Mouse (Mus musculus) testis, postnatal 14 days (tissue): ENCODE results near the gene Prkcq.
A peak's percentile ranks its signal among the peaks of the same experiment; 100 is the strongest.
"Not testable (repeated sequence)": the region's sequence is repeated elsewhere in the genome, so short reads cannot be mapped to it uniquely, and the experiment has no call there.

Experiments
- DNase-seq: peaks from one replicate; pipeline ENCODE4 v3.0.0; 2021; ENCODE audit warnings: low spot score

Prkcq gene

DNA sequence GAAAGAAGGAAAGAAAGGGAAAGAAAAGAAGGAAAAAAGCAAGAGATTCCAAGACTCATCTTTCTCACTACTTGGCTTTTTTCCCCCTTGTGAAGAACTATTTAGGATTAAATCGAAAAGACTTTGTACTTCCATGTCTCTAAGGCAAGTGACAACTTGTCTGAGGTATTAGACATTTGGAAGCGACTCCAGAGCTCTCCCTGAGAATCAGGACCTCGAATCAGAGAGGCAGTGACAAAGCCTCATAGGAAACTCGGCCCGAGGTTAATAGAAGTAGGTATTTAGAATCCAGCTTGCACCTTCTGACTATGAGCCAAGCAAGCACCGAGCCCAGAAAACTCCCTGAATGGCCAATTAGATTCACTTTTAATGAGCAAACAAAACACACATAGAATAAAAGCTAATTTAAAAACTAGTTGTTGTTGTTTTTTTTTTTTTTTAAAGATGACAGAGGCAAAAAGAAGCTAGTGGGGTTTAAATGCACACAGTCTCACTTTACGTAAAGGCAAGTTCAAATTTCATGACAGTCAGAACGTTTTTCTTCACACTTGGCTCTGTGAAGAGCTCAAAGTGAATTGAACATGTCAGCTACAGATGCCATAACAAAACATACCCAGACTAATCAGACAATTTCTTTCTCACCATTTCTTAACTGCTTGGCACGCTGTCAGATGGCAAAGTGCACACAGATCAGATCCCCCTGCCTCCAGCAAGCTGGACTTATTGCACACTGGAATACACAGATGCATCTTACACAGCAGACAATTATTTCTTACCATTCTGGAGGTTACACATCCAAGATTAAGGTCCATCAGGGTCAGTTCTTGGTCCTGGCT is 119.9 kb downstream of the Prkcq start:
- DNase-seq, result no peak

DNA sequence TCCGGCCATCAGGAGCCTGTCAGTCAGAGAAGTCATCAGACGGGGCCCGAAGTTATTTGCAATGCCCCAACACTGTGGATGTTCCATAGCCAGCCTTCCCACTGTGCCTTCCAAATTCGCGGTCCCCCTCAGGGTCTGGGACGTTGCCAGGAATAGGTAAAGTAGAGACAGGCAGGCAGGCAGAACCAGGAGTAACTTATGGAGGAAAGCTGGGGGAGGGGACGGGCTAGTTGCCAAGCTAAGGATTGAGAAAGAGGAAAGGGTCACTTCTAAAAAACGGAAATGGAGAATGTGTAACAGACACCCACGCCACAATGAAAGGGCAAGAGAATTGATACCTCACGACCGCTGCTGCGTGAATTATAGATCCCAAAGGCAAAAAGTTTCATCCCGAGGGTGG is 121.2 kb downstream of the Prkcq start:
- DNase-seq, result no peak

DNA sequence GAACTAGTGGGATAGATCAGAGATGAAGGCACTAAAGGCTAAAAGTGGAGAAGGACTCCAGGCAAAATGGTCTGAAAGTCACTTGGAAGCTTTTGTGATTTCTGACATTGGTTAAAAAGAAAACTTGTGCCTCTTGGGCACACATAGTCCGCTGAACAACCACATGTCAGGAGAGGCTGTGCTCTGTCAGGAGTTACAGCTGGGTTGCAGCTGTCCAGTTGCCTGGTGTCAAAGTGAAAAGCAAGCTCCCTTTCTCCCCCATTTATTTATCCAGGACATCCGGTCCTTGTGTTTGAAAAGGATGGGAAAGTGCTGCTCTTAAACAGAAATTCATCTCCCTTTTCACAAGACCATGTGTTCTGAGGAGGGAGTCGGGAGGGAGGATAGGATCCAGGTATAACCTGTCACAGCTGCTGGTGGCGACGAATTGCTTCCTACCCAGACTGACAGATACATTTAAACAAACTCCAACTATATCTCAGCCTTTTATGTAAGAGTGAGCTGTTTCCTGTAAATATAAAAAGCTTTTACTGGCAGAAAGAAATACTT is 122.8 kb downstream of the Prkcq start:
- no peak for DNase-seq

DNA sequence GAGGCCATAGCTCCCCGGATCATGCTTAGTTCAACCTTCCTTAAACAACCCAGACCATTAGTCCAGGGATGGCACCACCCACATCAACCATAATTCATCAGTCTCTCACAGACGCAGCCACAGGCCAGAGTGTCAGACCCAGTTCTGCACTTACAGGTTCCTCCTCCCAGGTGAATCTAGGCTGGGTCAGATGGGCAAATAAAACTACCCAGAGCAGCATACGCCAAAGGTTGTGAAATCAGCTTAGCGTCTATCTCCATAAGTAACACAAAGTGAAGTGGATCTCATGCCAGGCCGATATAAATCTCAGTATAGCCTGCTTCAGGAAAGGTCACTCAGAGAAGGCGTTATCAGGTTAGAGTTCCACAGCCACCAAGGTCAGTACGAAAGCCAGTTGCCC is 126.9 kb downstream of the Prkcq start:
- DNase-seq, result no peak

DNA sequence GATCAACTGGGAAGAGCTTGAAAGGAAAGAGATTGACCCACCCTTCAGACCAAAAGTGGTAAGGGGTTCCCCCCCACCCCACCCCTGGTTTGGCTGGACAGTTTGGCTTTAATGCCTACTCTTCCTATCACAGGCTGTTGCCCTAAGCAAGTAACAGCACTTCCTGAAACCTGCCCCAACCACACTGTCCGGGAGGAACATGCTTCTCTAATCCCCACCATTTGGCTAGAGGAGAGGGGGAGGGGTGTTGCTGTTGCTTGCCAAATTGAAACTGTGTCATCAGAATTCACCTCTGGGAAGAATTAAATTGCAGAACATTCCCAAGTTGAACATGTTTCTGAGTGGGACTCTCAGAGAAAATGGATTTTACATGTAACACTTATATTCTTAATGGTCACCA is 127.5 kb downstream of the Prkcq start:
- no peak for DNase-seq

DNA sequence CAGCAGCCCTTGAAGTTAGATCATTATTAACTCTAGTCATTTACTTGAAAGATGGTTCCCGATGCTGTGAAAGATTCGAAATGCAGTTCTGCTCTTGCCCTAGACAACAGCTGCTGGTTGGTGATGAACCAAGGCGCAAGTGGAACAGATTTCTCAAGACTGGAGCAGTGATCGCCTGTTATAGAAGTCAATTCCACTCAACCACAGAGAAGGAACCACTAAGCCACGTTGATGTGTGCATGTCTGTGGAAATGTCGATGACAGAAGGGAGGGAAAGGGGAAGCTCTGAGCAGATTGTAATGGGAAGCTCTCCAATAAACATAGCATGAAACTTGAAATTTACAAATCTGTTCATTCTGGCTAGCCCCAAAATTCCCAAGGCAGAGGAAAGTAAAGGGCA is 128.5 kb downstream of the Prkcq start:
- DNase-seq, result no peak

DNA sequence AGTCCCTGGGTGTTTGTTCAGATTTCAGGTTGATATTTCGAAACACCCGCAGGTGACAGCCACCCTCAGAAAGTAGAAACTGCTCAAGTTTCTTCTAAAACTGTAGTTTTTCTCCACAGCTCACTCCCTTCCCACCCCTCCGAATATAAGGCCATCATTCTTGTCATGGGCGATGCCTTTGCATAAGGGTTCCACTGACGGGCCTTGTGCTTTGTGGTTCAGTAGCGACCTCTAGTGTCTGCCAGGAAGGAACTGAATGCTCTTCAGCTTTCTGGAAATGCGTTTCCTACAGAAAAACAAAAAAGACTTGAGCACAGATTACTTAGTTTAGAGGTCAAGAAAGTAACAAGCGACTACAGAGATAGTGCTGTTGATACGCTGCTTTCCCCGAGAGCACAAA is 148.3 kb downstream of the Prkcq start:
- DNase-seq, result no peak

DNA sequence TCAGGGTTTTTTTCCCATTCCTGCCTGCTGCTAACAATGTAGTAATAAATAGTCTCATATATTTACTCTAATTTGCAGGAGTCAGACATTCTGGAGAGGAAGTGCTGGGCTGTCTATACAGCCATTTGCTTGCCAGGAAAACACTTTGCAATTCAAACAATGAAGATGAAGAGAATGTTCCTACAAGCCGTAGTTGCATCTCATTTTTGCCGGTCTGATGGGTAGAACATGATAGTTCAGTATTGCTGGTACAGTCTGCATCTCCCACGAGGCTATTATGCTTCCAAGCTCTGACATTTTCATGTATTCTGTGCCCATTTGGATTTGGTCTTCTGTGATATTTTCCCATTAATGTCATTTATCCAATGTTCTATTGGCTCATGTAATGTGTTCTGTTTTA is 150.5 kb downstream of the Prkcq start:
- no peak for DNase-seq

DNA sequence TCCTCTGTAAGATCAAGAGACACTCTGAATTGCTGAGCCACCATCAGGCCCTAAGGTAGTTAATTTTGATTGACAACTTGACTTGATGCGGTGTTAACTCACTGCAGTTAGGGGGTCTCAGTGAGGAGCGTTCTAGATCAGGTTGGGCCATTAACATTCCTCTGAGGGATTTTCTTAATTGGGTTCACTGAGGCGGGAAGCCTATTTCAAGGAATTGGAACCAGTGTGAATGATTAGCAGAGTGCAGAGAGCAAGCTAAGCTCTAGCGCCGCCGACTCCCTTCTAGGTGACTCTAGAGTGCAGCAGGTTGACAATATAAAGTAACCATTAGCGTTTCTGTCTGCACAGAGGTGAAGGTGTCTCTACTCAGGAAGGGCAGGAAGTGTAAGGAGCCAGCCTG is 155.4 kb downstream of the Prkcq start:
- no peak for DNase-seq

DNA sequence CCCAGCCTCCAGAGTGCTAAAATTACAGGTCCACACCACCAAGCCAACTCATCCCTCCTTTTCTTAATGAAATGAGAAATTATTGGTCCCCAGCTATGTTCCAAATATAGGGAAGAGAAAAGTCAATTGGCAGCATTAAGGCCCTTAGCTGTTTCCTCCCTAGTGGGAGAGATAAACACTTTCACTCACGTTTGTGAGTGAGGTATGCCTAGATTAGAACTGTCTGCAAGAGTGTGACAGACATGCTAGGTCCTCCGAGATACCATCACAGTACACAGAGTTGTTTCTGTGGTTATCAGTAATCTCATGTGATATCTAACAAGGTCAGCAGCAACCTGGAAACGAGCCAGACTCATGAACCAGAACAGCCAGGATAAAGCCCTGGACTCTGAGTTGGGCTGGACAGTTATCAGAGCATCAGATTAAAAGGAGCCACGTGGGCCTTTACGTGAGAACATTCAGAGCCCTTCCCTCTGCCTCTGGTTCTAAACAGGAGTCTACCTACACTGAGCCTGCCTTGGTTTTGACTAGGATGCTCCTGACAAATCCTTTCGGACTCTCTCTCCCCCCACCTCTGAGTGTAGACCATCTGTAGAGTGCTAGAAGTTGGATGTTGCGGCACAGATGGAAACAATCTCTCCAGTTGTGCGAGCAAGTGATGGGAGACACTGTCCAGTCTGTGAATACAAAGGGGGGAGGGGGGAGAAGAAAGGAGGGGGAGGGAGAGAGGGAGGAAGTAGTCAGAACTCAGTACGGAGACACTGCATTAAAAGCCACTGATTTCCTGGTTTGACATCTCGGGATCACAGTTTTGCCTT is 157.7 kb downstream of the Prkcq start:
- peak; percentile 15 for DNase-seq

DNA sequence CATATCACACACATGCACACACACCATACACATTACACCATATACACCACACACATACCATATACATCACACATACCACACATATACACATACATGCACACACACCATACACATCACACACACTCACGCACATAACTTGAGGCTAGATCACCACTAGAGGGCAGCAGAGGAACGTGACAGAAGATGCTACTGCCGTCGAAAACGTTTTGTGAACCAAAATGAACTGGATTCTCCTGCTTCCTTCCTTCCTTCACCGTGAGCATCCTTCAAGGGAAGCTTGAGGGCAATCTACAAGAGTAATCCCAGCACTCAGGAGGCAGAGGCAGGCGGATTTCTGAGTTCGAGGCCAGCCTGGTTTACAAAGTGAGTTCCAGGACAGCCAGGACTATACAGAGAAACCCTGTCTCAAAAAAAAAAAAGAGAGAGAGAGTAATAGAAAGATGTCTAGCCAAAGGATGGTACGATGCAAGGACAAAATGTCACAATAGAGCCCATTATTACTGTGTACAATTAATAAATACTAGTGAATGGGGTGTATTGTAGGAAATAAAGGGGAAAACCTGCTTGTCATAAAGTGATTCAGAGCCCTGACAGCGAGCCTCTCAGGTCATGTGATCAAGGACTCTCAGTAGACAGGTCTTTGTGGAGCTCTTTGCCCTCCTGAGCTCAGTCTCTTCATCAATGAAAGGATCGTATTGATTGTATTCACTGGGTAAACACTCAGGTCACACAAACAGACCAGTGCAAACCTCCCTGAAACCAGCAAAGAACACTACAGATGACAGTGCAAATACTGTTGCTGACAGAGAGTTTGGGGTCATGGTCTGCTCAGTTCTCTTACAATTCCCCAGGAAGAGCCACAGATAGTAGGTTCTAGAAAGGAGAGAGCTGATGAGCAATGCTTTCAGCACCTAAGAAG is 159.9 kb downstream of the Prkcq start:
- DNase-seq, result peak; percentile 22

DNA sequence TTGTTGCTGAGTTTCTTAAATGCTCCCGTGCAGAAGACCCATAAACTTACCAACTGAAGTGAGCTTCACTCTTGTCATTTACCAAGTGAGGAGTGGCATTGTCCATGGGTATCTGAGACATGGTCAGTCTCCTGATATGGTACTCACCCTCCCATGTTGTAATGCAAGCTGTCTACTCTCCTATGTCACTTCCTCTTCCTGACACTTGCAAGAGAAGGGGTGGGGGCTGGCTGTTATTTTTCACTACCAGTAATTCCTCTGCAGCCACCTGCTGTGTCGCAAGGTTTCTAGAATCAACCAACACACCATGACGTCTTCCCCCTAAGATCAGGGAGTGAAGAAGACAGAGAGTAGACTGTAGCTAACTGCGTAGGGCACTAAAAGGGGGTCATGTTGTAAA is 160.6 kb downstream of the Prkcq start:
- DNase-seq, result no peak

DNA sequence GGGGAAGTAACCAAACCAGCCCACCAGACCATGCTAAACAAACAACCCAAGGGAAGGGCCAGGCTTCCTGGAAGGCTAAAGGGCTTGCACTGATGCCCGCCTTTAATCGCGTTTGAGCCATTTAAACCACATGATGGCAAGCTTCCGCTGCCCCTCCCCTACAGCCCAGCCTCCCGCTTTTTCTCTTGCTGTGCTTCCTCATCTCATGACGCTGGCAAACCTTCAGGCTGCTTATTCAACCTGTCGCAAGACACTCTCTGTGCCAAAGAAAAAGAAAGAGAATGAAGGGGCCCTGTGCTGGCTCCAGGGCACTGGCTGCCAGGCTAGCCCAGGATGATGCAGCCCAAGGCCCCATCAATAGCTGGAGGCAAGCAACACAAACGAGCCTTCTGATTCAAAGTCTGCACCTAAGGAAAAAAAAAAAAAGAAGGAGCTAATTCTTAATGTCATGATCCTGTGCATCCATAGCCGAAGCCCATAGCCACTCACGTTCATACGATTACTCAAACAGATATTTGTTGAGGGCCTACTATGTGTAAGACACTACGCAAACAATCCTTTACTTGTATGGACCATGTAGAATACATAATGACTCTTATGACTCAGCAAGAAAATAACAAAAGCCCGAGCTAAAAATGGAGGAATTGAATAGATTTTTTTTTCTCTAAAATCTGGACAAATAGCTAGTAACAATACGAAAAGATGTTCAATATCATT is 161.6 kb downstream of the Prkcq start:
- DNase-seq, result peak; percentile 10

DNA sequence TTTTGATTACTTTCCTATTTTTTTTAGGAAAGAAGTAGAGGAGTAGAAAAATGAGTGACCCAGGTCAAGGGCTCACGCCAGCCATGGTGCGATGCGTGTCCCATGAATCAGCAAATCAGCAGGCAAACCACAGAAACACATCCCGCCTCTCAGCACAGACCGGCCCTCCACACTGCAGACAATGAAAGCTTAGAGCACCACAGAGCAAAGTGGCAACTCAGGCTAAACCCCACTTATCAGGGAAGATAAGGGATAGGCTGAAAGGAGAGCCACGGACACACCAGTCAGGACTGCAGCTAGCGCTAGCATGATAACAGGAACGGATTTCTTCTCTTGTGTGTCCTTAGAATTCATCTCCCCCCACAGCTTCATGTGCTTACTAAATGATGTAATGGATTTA is 164.4 kb downstream of the Prkcq start:
- peak; percentile 54 for DNase-seq

DNA sequence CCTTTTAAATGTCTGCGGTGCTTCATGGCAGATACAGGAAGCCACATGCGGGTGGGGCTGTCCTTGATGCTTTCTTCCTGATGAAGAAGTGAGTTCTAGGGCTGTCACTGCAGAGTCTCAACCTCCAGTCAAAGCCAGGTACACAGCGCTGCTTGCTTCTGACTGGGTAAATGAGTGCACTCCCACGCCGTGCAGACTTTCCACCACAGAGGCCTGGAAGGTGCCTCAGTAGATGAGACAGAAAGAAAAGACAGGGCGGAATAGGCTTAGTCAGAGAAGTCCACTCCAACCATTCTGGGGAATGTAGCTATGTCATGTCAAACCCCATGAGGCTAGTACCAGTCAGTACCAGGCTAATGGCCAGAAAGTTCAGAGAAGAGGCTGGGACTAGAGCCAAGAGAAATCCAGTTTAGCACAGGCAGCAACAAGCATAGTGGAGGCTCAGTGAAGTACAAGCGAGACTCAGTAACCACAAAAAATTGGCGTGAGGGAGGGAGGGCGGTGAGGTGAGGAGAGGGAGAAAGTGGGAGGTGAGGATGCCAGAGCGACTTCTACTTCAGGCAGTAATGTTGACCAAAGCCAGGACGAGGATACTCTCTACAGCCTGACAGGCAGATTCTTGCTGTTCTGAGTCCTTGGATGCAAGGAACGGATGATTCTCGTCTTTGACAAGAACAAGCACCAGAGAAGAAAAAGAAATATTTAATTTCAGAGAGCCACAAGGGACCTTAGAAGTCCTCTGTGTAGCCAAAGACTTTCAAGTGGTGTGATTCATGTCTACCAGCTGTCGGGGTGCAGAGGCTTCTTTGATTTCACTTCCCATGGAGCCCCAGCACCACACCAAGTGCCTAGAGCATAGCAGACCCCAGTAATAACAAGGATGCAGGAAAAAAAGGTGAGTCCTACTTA is 167.3 kb downstream of the Prkcq start:
- peak; percentile 12 for DNase-seq

DNA sequence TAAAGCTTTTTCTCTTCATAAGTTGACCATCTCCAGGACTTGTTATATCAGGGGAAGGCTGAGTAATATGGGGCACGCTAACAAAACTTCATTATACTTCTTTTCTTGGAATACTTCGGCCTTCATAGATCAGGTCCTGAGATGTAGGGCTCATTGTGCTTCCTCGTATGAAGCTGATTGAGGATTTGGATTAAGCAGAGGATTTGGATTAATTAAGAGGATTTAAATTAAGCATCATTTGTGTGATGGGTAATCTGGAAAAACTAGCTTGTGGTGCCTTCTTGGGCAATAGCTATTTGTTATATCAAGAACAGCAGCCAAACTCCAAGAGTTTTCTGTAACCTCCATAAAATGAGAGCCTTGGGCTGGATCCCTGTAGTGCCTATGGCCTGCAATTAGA is 172.8 kb downstream of the Prkcq start:
- no peak for DNase-seq

DNA sequence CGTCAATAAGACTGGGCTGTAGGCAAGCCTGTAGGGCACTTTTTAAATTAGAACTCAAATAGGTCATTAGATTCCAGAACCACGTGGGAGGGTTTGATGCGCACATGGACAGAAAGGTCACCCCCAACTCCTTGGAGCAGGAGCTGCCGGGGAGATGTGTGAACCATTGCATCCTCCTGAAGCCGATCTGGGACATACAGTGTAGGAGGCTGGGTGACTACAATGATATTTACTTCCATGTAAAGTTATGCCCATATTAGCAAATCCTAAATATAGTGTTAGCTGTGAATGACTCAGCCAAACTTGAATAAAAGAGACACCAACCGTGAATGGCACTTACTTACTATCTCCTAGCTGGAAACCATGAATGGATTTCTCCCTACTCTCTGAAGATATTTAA is 174.5 kb downstream of the Prkcq start:
- DNase-seq, result not testable (repeated sequence)

DNA sequence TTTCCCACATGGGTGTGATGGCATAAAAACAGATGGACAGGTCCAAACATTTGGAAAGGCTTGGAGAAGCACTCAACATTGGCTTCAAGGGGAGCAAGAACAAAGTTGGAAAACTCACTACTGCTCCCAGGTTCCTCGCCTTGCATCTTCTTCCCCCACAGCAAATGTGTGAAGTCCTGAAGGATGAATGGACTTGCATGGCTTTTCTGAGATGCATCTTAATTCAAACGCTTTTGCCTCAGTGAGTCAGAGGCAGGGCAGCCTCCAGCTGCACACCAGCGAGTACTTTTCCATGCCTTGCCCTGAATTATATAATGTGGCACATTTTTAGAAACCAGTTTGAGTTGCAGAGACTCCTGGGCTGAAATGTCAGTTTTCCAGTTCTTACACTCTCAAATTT is 175.9 kb downstream of the Prkcq start:
- DNase-seq, result no peak
